Mouse (Mus musculus): ENCODE data around the gene Kcnk1.

GRCm38 (mm10) chr8:126035046-126035445 is 40.1 kb downstream of the Kcnk1 start:
- TF ChIP-seq CTCF (conservative IDR thresholded peaks at IDR 0.05 in 1 of 2, IDR thresholded peaks at IDR 0.05 in 1 of 2; ENCODE audit: low read depth in 2 of 2, low read length in 2 of 2) = no peak
- no peak for TF ChIP-seq RAD21 (IDR thresholded peaks at IDR 0.05; ENCODE audit: low read depth, low read length)
- no peak for TF ChIP-seq BHLHE40 (IDR thresholded peaks at IDR 0.05; ENCODE audit: low read depth, low read length)
- TF ChIP-seq MAFK (IDR thresholded peaks at IDR 0.05; ENCODE audit: insufficient replicate concordance, low read length) = no peak
- TF ChIP-seq MYC (IDR thresholded peaks at IDR 0.05; ENCODE audit: low read depth, low read length) = no peak
- TF ChIP-seq POLR2AphosphoS2 (IDR thresholded peaks at IDR 0.05; ENCODE audit: low read depth, low read length) = no peak
- TF ChIP-seq POLR2A (IDR thresholded peaks at IDR 0.05; ENCODE audit: low read depth, low read length) = no peak
- TF ChIP-seq HCFC1 (IDR thresholded peaks at IDR 0.05; ENCODE audit: low read depth, low read length) = no peak
- no peak for TF ChIP-seq MAX (IDR thresholded peaks at IDR 0.05; ENCODE audit: low read length)
- TF ChIP-seq TCF12 (IDR thresholded peaks at IDR 0.05; ENCODE audit: low read depth, low read length) = no peak
- TF ChIP-seq ZC3H11A (IDR thresholded peaks at IDR 0.05; ENCODE audit: low read depth, low read length) = no peak
- TF ChIP-seq CHD2 (IDR thresholded peaks at IDR 0.05; ENCODE audit: low read length) = no peak

All from CH12.LX (cell line).